Mouse (Mus musculus): Measurements from ENCODE around the gene Dgke.
"Not testable (repeated sequence)": the region's sequence is repeated elsewhere in the genome, so short reads cannot be mapped to it uniquely, and the experiment has no call there.

Dgke gene

GRCm38 (mm10) chr11:89073541-89073940 lies 6.9 kb upstream of the Dgke start, which contains the start of gene Gm525:
TSS of gene Gm525 (plus strand) at chr11:89073841.
- no peak for DNase-seq

DNA sequence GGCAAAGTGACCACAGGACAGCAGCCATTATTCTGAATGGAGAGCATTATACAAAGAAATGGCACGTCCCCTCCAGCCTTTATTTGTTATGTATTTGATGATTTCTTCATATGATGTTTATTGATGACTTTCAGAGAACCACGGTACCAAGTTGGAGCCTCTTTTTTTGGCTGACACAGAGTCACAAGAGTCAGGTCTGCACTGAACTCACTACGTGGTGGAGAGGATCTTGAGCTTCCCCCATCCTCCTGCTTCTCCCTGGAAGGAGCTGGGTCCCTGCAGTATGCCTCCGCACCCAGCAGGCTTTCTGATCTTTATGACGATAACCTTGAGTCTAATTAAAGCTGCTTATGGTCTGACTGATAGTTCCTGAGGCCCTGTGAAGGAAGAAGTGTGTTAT lies 4.9 kb upstream of the Dgke start:
- DNase-seq = no peak

DNA sequence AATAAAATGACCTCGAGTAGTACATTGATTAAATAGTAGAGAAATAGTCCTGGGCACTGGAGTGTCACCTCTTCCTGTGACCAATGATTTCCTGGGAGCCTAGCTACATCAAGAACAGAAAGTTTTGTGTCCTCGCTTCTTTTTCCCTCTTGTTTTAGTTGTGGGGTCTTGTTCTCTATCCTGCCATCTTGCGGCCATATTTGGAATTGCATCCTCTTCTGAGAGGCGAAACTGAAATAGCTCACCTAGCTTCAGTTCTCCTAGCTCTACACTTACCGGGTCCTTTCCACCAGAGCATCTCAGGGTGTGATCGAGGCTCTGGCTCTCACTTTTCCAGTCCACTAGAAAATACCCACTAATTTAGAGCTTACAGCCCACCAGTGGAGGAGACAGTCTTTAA lies 2.7 kb upstream of the Dgke start:
- peak; percentile 72 for DNase-seq

GRCm38 (mm10) chr11:89068649-89069048 lies 2.0 kb upstream of the Dgke start:
- DNase-seq = peak; percentile 60

DNA sequence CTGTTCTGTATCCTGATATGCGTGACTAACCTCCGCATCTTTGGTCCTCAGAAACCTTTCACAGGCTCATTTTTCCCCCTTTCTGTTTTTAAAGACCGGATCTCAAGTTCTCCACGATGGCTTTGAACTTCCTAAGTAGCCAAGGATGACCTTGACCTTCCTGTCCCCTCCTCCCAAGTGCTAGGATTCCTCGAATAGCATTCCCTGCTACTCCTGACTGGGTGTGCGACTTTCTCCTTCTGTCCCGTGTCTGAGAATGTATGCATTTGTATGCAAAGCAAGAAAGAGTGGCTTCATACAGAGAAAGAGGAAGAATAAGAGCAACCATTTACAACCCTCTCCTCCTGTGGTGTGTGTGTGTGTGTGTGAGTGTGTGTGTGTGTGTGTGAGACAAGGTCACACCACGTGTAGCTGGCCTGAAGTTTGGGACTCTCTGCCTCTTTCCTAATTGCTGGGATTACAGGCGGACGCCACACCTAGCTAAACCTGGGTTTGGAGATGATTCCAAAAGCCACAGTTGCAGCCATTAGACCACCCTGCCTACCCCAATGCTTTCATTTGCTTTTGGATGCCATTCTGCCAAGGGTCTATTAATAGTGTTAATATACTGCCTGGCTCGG lies 1.3 kb upstream of the Dgke start:
- no peak for DNase-seq

- peak; percentile 42 for DNase-seq
Observed at GRCm38 (mm10) chr11:89067301-89067822, 712 bp upstream of the Dgke start.

GRCm38 (mm10) chr11:89066126-89066525 lies 524 bp downstream of the Dgke start:
- DNase-seq = no peak

GRCm38 (mm10) chr11:89065297-89065696 lies 1.4 kb downstream of the Dgke start:
- DNase-seq = no peak

GRCm38 (mm10) chr11:89064312-89064711 lies 2.3 kb downstream of the Dgke start:
- DNase-seq = no peak

DNA sequence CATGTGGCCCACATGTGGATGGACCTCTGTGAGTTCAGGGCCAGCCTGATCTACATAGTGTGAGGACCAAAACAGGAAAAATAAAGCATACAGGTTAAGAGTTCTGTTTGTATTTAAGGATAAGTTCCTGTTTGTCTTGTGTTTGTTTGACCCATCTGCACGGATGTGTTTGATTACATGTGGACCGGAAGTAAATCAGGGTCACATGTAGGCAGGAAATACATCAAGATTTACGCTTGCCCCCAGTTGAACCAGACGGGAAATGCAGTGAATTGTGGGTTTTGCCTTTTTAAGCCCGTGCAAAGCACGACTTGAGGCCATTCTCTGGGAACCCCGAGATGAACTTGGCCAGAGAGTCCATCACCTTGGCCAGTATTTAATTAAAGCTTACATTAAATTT lies 5.3 kb downstream of the Dgke start:
- DNase-seq = peak; percentile 13

DNA sequence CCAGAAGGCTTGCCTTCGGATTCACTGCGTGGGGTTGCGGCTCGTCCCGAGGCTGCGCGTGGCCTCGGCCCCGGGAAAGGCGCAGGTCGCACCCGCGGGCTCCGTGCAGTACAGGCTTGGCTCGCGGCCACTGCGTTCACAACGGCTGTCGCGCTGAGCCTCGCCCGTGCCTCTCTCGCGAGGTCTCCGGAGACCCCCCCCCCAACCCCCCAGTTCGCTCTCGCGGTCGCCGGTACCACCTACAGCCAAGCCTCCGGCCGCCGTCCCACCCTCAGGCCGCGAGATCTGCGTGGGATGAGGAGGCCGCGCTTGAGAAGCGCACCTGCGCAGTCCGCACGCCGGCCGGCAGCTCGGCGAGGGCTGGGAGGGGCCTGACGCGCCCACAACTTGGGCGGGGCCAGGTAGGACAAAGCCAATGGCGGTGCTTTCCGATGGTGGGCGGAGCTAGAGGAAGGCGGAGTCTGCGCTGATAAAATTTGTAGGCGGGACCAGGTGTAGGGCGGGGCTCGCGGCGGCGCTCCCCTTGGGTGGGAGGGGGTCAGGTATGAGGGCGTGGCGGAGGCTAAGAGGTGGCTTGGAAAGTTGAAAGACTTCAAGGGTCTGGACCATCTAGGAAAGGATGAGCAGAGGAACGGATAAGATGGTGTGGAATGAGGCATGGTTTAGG lies 6.1 kb downstream of the Dgke start:
- DNase-seq = peak; percentile 94

DNA sequence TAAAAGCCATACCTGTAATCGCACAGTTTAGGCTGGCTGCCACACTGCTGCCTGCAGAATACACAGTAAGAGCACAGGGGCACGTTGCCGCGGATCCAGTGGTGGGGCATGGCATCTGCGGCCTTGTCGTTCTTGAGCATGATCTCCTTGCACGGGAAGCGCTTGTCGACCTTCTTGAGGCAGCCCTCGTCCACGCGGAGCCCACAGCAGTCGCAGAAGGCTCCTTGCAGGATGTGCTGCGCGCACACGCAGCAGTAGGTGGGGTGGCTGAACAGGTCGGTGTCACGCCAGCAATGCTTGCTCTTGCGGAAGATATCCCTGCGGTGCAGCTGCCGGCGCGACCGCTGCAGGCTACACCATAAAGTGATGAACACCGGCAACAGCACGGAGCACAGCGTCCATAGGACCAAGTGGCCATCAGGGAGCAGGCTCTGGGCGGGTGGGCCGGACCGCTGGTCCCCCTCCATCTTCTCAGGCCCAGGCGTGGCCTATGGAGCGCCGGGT lies 6.7 kb downstream of the Dgke start:
- no peak for DNase-seq

GRCm38 (mm10) chr11:89058515-89059270 lies 8.0 kb downstream of the Dgke start:
- peak; percentile 16 for DNase-seq

DNA sequence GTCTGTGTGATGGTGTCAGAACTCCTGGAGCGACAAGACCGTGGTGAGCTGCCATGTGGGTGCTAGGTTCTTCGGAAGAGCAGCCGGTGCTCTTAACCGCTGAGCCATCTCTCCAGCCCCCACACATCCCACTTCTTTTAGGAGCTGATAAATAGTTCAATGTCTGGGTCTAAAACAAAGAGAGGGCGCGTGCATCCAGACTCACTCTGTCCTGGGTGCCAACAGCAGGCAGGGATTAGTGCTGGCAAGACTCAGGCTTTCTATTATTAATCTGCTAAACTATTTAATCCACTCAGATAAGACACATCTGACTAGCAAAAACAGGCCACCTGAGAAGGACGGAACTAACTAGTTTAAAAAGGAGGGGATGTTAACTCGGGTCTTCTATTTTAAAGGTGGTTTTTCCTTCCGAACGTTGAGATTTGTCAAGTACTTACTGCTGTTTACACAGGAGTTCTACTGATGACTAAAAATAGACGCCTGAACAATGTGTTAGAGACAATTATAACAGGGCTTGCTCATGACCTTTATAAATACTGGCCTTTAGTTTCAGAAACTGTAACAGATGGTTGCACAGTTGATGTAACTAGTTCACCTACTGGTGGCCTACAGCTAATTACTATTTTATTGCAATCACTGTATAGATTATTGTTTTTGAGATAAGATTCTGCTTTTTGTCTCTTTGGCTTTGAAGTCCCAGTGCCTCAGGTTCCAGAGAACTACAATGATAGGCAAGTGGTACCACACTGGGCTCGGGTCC lies 10.5 kb downstream of the Dgke start:
- no peak for DNase-seq

DNA sequence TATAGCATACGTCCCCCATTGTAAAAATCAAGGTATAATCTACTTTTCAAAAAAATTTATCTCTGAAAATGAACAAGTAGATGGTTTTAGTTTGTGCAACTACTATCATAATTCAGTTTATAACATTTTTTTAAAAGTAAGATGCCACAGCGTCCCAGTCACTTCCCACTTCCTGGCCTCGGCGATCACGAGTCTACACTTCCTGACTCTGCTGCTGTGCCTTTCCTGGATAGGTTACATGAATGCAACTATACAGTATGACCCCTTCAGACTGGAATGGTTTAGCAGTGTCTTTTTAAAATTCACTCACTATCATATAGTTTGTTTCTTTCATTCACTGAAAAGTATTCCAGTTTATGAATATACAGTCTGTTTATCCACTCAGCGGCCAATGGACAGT lies 14.9 kb downstream of the Dgke start:
- DNase-seq = no peak

GRCm38 (mm10) chr11:89046021-89046420 lies 20.6 kb downstream of the Dgke start:
- DNase-seq = no peak

GRCm38 (mm10) chr11:89045501-89045900 lies 21.1 kb downstream of the Dgke start:
- not testable (repeated sequence) for DNase-seq

- no peak for DNase-seq
Observed at GRCm38 (mm10) chr11:89043046-89043445, 23.6 kb downstream of the Dgke start.

- not testable (repeated sequence) for DNase-seq
Observed at GRCm38 (mm10) chr11:89041073-89041472, 25.6 kb downstream of the Dgke start.

DNA sequence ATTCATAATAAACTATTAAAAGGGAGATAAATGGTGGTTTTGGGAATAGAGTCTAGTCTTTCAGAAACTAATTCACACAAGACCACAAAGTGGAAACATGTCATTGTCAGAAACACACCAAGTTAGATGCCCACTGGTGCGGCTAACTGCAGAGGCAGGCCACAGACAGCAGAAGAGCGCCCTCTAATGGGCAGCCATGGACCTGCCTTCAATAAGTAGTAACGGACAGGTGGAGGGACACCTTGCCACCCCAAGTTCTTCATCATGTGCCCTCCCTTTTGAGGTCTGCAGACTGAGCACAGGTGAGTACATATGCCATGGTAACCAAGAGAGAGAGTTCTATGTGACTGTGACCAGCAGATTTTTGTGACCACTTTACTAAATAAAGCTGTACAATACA lies 27.3 kb downstream of the Dgke start:
- peak; percentile 76 for DNase-seq

- no peak for DNase-seq
Observed at GRCm38 (mm10) chr11:89038496-89038895, 28.2 kb downstream of the Dgke start.

DNA sequence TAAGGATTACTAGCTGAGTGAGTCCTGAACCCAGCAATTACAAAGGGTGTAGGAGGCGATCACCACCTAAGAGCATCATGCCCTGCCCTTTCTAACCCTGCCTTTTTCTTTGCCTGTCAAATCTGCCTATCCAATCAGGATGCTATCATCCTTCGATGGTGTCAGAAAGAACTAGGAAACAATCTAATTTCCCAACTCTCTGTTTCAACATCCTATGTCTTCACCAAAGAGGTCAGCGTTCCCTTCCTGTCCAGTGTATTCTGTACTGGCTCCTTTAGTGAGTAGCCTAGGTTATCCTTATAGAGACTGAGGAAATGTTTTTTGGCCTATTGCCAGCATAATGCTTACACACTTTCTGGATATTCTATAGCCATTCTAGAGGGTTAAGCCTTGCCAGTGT lies 31.1 kb downstream of the Dgke start:
- DNase-seq = no peak

- DNase-seq = no peak
Observed at GRCm38 (mm10) chr11:89034592-89034991, 32.1 kb downstream of the Dgke start.

Measured in kidney, postnatal 14 days (tissue).